Mouse (Mus musculus) MEL (cell line): ENCODE results near the gene Tnfaip8l3.

Experiments used
- CTCF ChIP-seq, 3 experiments: IDR thresholded peaks in 2 of 3; conservative IDR thresholded peaks in 1 of 3; 2 replicates each; pipeline ENCODE4 v1.5.1; 2011 to 2012; ENCODE audit warnings: low read length in 3 of 3, low read depth in 2 of 3, mild to moderate bottlenecking in 2 of 3, improper control_type of control experiment in 1 of 3, inconsistent platforms in 1 of 3, mixed read lengths in 1 of 3, moderate library complexity in 1 of 3; ENCODE audit not compliant: control insufficient read depth in 1 of 3, insufficient read depth in 1 of 3, poor library complexity in 1 of 3, severe bottlenecking in 1 of 3
- E2F4 ChIP-seq: IDR thresholded peaks from 2 replicates; pipeline ENCODE4 v1.6.1; 2011; ENCODE audit warnings: low read depth, low read length, improper control_type of control experiment, borderline replicate concordance
- ELF1 ChIP-seq: IDR thresholded peaks from 2 replicates; pipeline ENCODE4 v1.6.1; 2014; ENCODE audit warnings: low read depth, mild to moderate bottlenecking, inconsistent platforms, low read length, improper control_type of control experiment, moderate library complexity
- MAZ ChIP-seq: IDR thresholded peaks from 2 replicates; pipeline ENCODE4 v1.6.1; 2012; ENCODE audit warnings: low read depth, mild to moderate bottlenecking, inconsistent platforms, low read length, improper control_type of control experiment
- MYC ChIP-seq: IDR thresholded peaks from 2 replicates; pipeline ENCODE4 v1.6.1; 2011; ENCODE audit warnings: low read depth, mild to moderate bottlenecking, low read length, improper control_type of control experiment, moderate library complexity
- POLR2A ChIP-seq, 2 experiments: IDR thresholded peaks; 2 replicates each; pipeline ENCODE4 v1.6.1; 2011 to 2012; ENCODE audit warnings: low read length in 2 of 2, mild to moderate bottlenecking in 2 of 2, control low read depth in 1 of 2, improper control_type of control experiment in 1 of 2, low read depth in 1 of 2, moderate library complexity in 1 of 2; ENCODE audit not compliant: control insufficient read depth in 1 of 2, insufficient read depth in 1 of 2, poor library complexity in 1 of 2
- POLR2AphosphoS2 ChIP-seq: IDR thresholded peaks from 2 replicates; pipeline ENCODE4 v1.6.1; 2011; ENCODE audit warnings: low read length, improper control_type of control experiment
- RCOR1 ChIP-seq: IDR thresholded peaks from 2 replicates; pipeline ENCODE4 v1.6.1; 2012; ENCODE audit warnings: low read depth, mild to moderate bottlenecking, inconsistent platforms, low read length, improper control_type of control experiment

- TF ChIP-seq POLR2AphosphoS2 (no peak), MYC (no peak), CTCF (IDR thresholded peaks at IDR 0.05 in 2 of 3, conservative IDR thresholded peaks at IDR 0.05 in 1 of 3; ENCODE audit: control insufficient read depth in 1 of 3, insufficient read depth in 1 of 3, low read depth in 2 of 3, low read length in 3 of 3, poor library complexity in 1 of 3, severe bottlenecking in 1 of 3) (no peak), MAZ (no peak), E2F4 (no peak), ELF1 (no peak), POLR2A (IDR thresholded peaks at IDR 0.05; ENCODE audit: control insufficient read depth in 1 of 2, insufficient read depth in 1 of 2, low read depth in 1 of 2, low read length in 2 of 2, poor library complexity in 1 of 2) (no peak), RCOR1 (no peak)
These were observed 25.1 kb downstream of the Tnfaip8l3 start for GRCm38 (mm10) chr9:54043067-54043466.
